Mouse (Mus musculus) heart, adult 2 months (tissue): ENCODE data around the gene Gm525.

Source experiments
- CTCF ChIP-seq: fragments of 200-600 bp; IDR thresholded peaks from 2 replicates; pipeline ENCODE4 v1.8.1; 2022; ENCODE audit warnings: antibody characterized with exemption, mild to moderate bottlenecking, moderate library complexity
- EP300 ChIP-seq: fragments of 200-500 bp; IDR thresholded peaks from 2 replicates; pipeline ENCODE4 v1.6.1; 2011; ENCODE audit warnings: low read depth, low read length, control low read depth; ENCODE audit not compliant: insufficient read depth

DNA sequence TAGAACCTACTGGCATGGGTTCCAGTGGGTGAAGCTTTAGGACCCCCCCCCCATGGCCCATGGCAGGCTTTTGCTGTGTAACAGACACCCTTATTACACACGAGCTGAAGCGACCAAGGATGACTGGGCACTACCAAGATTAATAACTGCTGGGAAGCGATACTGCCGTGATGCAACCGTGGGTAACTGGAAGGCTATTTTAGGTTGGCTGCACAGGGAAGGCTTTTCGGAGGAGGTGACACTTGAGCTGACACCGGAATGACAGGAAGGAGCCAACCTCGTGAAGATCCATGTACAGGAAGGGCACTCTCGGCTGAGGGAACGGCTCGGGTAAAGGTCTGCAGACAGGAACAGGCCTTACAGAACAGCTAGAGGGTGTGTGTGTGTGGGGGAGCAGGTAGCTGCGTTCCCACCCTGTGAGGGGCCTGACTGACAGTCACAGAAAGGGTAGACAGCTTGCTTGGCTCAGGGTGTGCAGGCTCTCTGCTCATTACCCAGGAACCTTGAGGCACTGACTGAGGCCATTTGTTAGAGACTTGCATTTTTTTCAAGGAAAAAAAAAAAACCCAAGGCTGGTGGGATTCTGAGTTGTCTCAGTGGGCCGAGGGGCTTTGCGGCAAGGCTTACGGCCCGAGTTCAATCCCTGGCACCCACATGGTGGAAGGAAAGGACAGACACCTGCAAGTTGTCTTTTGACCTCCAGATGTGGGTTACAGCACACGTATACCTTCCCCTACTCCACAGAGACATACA is 24.6 kb downstream of the Gm525 start:
- TF ChIP-seq EP300 (no peak), CTCF (no peak)
